Mouse (Mus musculus) limb, embryonic 12.5 days (tissue): Measurements from ENCODE around the gene D10Wsu102e. TPM values are rescaled to one million over a fixed set of nuclear protein-coding genes. Genes with fewer than 3 reads are reported as not detected.

Experiments used
- ATAC-seq: fragments of 200-750 bp; cut with Nextera tagmentation; 2 replicates; pipeline ENCODE4 v1.8.0; 2017; ENCODE audit warnings: low read depth, moderate TSS enrichment; ENCODE audit not compliant: insufficient number of reproducible peaks, insufficient read depth, low FRiP score, low TSS enrichment
- H3K27ac ChIP-seq: fragments of 300-500 bp; sonication (generic); 2 replicates; pipeline ENCODE4 v1.5.1; 2016; ENCODE audit warnings: mild to moderate bottlenecking, moderate library complexity
- H3K27me3 ChIP-seq: fragments of 300-500 bp; sonication (generic); 2 replicates; pipeline ENCODE4 v1.6.1; 2016; ENCODE audit warnings: mild to moderate bottlenecking, moderate library complexity
- H3K36me3 ChIP-seq: fragments of 300-500 bp; sonication (generic); 2 replicates; pipeline ENCODE4 v1.6.1; 2016; ENCODE audit warnings: mild to moderate bottlenecking, moderate library complexity
- H3K4me1 ChIP-seq: fragments of 300-500 bp; sonication (generic); replicated peaks from 2 replicates; pipeline ENCODE4 v1.6.1; 2016
- H3K4me2 ChIP-seq: fragments of 300-500 bp; sonication (generic); 2 replicates; pipeline ENCODE4 v1.6.1; 2016; ENCODE audit warnings: mild to moderate bottlenecking, moderate library complexity
- H3K4me3 ChIP-seq: fragments of 300-500 bp; sonication (generic); replicated peaks from 2 replicates; pipeline ENCODE4 v1.5.1; 2016; ENCODE audit warnings: mild to moderate bottlenecking
- H3K9ac ChIP-seq: fragments of 300-500 bp; sonication (generic); replicated peaks from 2 replicates; pipeline ENCODE4 v1.6.1; 2016; ENCODE audit warnings: mild to moderate bottlenecking, moderate library complexity
- H3K9me3 ChIP-seq: fragments of 300-500 bp; sonication (generic); 2 replicates; pipeline ENCODE4 v1.6.1; 2016; ENCODE audit warnings: mild to moderate bottlenecking, moderate library complexity
- WGBS: fragments of 180-500 bp; shearing (Covaris S2); methylation state at CpG from one replicate; pipeline ENCODE4 v1.1.7; 2016; 5-methylcytosine and 5-hydroxymethylcytosine counted together
- polyA plus RNA-seq: library from polyadenylated mRNA; unstranded; fragments of >200 nt; fragmentation: Nextera tagmentation; extraction: Ambion mirVana; gene quantifications from 2 replicates; pipeline ENCODE4 v1.2.1, GENCODE M21; 2016

D10Wsu102e gene
- polyA plus RNA-seq, 1 experiment from 2014 or later = 0.92 TPM

DNA sequence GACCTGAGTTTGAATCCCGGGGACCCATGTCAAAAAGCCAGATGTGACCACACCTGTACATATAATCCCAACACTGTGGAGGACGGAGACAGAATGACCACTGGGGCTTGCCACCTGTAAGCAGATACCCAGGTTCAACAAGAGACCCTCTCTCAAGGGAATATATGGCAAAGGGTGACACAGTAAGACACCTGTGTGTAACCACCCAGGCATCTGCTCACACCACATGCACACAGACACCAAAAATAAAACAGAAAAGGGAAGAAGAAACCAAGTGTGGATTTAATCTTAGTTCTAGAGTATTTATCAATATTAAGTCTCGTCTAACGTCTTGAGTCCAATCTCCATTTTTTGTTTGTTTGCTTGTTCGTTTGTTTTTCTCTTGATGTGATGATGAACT, 28.2 kb upstream of the D10Wsu102e start:
- H3K4me3 ChIP-seq = no peak overlapping the region
- WGBS = 90% methylated on average over 5 of the region's 5 CpGs

DNA sequence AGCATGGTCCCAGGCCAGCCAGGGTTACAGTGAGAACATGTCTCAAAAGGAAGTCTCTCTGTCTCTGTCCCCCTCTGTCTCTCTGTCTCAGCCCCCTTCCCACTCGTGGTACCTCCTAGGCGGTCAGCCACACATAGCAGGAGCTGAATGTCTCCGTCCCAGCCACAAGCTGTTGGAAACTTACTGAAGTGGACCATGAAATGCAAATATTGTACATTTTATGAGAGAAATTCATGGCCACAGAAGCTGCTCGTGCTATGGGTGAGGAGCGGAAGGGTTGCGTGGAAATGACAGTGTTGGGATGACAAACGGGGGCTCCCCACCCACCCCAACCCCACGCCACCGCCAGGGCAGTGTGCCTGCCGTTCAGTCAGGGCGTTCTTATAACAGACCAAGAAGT, 27.4 kb upstream of the D10Wsu102e start:
- ATAC-seq = no peak
- H3K9me3 ChIP-seq = no peaks in the 10 kb centered on the region
- H3K27me3 ChIP-seq = peaks cover 49% of the 10 kb centered on the region
- H3K36me3 ChIP-seq = no peaks in the 10 kb centered on the region
- no peak overlapping the region for H3K27ac ChIP-seq
- H3K4me3 ChIP-seq = no peak overlapping the region
- no peak overlapping the region for H3K4me2 ChIP-seq
- H3K4me1 ChIP-seq = no peaks in the 10 kb centered on the region
- 90% methylated on average over 11 of the region's 11 CpGs for WGBS
- H3K9ac ChIP-seq = 0 out of 2 replicates have a peak overlapping the region, but pooled peaks have one; percentile 9

More for the DNA sequence above, 28.2 kb upstream of the D10Wsu102e start:
- H3K36me3 ChIP-seq = no peaks in the 10 kb centered on the region
- no peak for ATAC-seq
- no peak overlapping the region for H3K9ac ChIP-seq
- peaks cover 43% of the 10 kb centered on the region for H3K27me3 ChIP-seq
- H3K9me3 ChIP-seq = no peaks in the 10 kb centered on the region
- H3K27ac ChIP-seq = no peak overlapping the region
- H3K4me1 ChIP-seq = no peaks in the 10 kb centered on the region
- no peak overlapping the region for H3K4me2 ChIP-seq

- no peaks in the 10 kb centered on the region for H3K36me3 ChIP-seq
- WGBS = 39% methylated on average over 7 of the region's 7 CpGs
- H3K27ac ChIP-seq = no peak overlapping the region
- no peak overlapping the region for H3K9ac ChIP-seq
- H3K27me3 ChIP-seq = peaks cover 73% of the 10 kb centered on the region
- no peak overlapping the region for H3K4me3 ChIP-seq
- H3K4me2 ChIP-seq = no peak overlapping the region
- no peaks in the 10 kb centered on the region for H3K9me3 ChIP-seq
- H3K4me1 ChIP-seq = no peaks in the 10 kb centered on the region
- ATAC-seq = no peak
Measured at GRCm38 (mm10) chr10:83336336-83336735, 23.7 kb upstream of the D10Wsu102e start.

DNA sequence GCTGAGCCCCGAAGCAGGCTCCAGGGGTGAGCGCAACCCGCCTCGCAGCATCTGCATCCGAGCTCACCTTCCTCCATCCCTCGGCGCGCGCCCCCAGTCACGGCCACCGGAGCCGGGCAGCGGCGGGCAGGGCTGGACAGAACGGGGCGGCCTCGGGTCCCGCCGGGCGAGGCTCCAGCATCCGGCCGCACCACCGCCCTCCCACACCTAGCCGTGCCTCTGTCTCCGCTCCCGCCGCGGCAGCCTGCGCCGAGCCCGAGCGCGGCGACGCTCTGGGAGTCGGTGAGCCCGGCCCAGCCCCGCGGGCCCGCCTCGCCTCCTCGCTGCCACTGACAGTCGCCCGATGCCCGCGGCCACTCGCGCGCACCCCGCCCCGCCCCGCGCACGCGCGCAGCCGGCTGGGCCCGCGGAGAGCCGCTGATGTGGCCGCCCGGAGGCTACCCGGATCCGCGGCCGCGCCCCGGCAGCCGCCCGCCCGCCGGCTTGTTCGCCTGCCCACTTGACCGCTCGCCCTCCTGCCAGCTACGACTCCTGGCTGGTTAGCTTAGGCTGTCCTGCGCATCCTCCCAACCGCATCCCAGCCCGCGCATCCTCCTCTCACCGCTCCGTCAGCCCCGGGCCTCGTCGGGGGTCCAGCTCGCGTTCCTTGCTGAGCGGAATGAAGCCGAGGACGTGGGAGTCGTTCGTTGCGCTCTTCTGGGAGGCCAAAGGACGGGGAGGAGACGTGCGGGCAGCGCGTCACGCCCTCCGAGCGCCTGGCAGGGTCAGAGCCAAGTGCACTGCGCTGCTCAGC, 22.7 kb upstream of the D10Wsu102e start, which contains the start of gene Slc41a2:
Gene Slc41a2 (minus strand): TSS at position 724 of the 793 bp plus-strand sequence.
- Histone ChIP-seq H3K4me3 (peak within 1 kb of the TSS; percentile 67), H3K9me3 (no peaks in the 10 kb centered on the region), H3K27ac (no peak within 1 kb of the TSS), H3K4me1 (no peaks in the 10 kb centered on the region), H3K27me3 (peaks cover 67% of the 10 kb centered on the region), H3K36me3 (no peaks in the 10 kb centered on the region), H3K4me2 (peak within 1 kb of the TSS; percentile 94), H3K9ac (peak within 1 kb of the TSS; percentile 74)
- under 1% methylated on average over 96 of the region's 102 CpGs for WGBS
- ATAC-seq = no peak

- WGBS = 46% methylated on average over 8 of the region's 9 CpGs
- H3K9ac ChIP-seq = peak overlapping the region; percentile 74
- peak overlapping the region; percentile 67 for H3K4me3 ChIP-seq
- H3K9me3 ChIP-seq = no peaks in the 10 kb centered on the region
- H3K4me2 ChIP-seq = peak overlapping the region; percentile 94
- ATAC-seq = no peak
- no peak overlapping the region for H3K27ac ChIP-seq
- H3K36me3 ChIP-seq = no peaks in the 10 kb centered on the region
- no peaks in the 10 kb centered on the region for H3K4me1 ChIP-seq
- peaks cover 64% of the 10 kb centered on the region for H3K27me3 ChIP-seq
Measured at GRCm38 (mm10) chr10:83337971-83338598, 21.9 kb upstream of the D10Wsu102e start.

GRCm38 (mm10) chr10:83341226-83341625, 18.8 kb upstream of the D10Wsu102e start:
- Histone ChIP-seq H3K9me3 (no peaks in the 10 kb centered on the region), H3K4me3 (no peak overlapping the region), H3K27ac (no peak overlapping the region)

DNA sequence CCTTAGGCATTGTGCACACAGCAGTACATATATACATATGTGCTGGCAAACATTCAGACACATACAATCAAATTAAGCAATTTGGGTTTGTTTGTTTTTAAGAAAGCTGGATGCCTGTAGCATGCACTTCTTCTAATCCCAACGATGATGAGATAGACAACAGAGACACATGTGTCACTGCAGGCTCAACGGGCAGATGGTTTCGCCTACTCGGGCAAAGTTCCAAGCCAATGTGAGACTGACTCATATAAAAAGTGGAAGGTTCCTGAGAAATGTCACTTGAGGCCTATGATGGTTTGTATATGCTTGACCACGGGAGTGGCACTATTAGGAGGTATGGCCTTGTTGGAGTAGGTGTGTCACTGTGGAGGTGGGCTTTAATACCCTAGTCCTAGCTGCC, 16.9 kb upstream of the D10Wsu102e start:
- no peak for ATAC-seq
- no peaks in the 10 kb centered on the region for H3K36me3 ChIP-seq
- no peak overlapping the region for H3K4me3 ChIP-seq
- no peaks in the 10 kb centered on the region for H3K9me3 ChIP-seq
- no peaks in the 10 kb centered on the region for H3K4me1 ChIP-seq
- no peak overlapping the region for H3K9ac ChIP-seq
- 91% methylated on average over 5 of the region's 5 CpGs for WGBS
- H3K27me3 ChIP-seq = peaks cover 27% of the 10 kb centered on the region
- H3K4me2 ChIP-seq = no peak overlapping the region
- H3K27ac ChIP-seq = no peak overlapping the region

More at GRCm38 (mm10) chr10:83341226-83341625, 18.8 kb upstream of the D10Wsu102e start:
- ATAC-seq = no peak
- Histone ChIP-seq H3K9ac (no peak overlapping the region), H3K27me3 (peaks cover 44% of the 10 kb centered on the region), H3K4me2 (no peak overlapping the region), H3K4me1 (no peaks in the 10 kb centered on the region), H3K36me3 (no peaks in the 10 kb centered on the region)
- WGBS = 21% methylated on average over 2 of the region's 2 CpGs

DNA sequence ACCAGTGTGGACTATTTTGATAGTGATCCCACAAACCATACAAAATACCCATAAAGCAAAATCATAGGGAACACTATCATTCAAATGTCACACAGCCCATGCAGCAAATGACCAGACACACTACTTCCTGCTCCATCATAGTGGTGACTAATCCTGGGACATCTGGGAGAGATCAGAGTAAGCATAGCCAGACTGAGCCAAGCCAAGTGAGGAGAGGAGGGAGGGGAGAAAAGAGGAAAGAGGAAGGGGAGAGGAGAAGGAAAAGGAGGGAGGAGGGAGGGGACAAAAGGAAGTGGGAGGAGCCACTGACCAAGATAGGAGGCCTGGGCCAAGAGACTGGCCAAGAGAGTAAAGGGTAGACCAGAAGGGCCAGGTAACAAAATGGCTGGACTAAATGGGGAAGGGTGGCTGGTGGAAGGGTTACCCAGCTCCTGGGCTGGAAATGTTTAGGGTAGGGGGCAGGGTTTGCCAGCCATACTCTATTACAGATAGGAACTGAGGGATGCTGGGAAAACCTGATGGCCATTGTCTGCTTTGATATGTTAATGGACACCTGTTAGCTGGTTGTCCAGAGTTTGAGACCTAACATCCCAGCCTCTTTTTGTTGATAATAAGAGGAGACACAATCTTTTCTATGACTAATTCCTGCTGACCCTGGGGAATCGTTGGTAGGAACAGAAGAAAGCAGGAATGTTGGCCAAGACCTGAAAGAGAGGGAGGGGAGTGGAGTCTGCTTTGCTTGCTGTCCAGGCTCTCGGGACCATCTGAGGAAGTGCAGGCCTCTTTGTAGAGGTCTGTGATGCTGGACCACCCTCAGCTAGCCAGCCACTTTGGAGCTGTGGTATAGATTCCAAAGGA, 16.0 kb upstream of the D10Wsu102e start:
- ATAC-seq = no peak
- H3K27me3 ChIP-seq = peaks cover 22% of the 10 kb centered on the region
- no peak overlapping the region for H3K4me3 ChIP-seq
- no peaks in the 10 kb centered on the region for H3K4me1 ChIP-seq
- no peak overlapping the region for H3K4me2 ChIP-seq
- H3K9me3 ChIP-seq = no peaks in the 10 kb centered on the region
- no peak overlapping the region for H3K9ac ChIP-seq
- no peaks in the 10 kb centered on the region for H3K36me3 ChIP-seq
- H3K27ac ChIP-seq = no peak overlapping the region
- 63% methylated on average over 2 of the region's 2 CpGs for WGBS

DNA sequence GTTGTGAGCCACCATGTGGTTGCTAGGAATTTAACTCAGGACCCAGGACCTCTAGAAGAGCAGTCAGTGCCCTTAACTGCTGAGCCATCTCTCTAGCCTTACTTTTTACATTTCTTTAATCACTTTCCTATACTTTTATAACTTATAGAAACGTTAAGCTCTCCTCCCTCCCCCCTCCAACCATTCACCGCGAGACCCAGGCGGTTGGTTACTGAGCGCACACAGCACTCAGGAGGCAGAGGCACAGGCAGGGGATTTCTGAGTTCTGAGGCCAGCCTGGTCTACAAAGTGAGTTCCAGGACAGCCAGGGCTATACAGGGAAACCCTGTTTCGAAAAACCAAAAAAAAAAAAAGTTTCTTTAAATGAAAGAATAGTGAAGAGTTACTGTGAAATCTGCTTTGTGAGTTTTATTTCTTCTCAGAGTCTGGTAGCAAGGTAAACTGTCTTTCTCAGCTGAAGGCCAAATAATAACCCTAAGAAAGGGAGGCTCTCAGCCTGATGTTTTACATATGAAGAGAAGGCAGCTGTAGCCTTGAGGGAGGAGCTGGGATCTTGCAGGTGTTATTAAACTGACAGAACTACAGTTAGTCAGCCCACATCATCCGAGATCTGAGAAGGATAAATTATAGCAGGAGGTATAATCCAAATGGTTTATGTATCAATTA, 14.2 kb upstream of the D10Wsu102e start:
- no peak for ATAC-seq
- H3K27me3 ChIP-seq = peaks cover 9% of the 10 kb centered on the region; the same call in 1 of the 2 replicates
- no peak overlapping the region for H3K27ac ChIP-seq
- no peaks in the 10 kb centered on the region for H3K4me1 ChIP-seq
- 48% methylated on average over 7 of the region's 7 CpGs for WGBS
- no peaks in the 10 kb centered on the region for H3K36me3 ChIP-seq
- H3K4me2 ChIP-seq = no peak overlapping the region
- H3K4me3 ChIP-seq = no peak overlapping the region
- H3K9ac ChIP-seq = no peak overlapping the region
- no peaks in the 10 kb centered on the region for H3K9me3 ChIP-seq

DNA sequence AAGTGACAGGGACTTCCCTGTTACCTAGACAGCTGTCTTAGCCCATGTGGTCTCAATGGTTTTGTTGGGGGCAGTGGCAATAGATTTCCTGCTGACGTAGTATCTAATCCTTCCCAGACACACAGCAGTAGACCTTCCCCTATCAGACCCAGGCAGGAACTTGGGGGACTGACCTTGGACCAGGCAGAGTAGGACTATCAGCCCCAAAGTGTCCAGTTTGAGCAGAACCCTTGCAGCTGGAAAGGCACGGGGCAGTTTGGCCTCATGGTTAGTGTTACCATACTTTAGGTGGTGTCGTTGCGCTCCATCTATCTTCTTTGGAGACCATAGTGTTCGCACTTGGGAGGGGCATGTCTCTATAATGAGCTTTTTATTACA, 13.7 kb upstream of the D10Wsu102e start:
- no peak overlapping the region for H3K4me3 ChIP-seq
- H3K27me3 ChIP-seq = peaks cover 9% of the 10 kb centered on the region; the same call in 1 of the 2 replicates
- no peak overlapping the region for H3K9ac ChIP-seq
- no peaks in the 10 kb centered on the region for H3K36me3 ChIP-seq
- no peaks in the 10 kb centered on the region for H3K9me3 ChIP-seq
- WGBS = 80% methylated on average over 5 of the region's 5 CpGs
- no peak overlapping the region for H3K27ac ChIP-seq
- no peak for ATAC-seq
- H3K4me2 ChIP-seq = no peak overlapping the region
- no peaks in the 10 kb centered on the region for H3K4me1 ChIP-seq
